13 mouse cellular contexts compared by ENCODE assay signal in the genomic region with DNA sequence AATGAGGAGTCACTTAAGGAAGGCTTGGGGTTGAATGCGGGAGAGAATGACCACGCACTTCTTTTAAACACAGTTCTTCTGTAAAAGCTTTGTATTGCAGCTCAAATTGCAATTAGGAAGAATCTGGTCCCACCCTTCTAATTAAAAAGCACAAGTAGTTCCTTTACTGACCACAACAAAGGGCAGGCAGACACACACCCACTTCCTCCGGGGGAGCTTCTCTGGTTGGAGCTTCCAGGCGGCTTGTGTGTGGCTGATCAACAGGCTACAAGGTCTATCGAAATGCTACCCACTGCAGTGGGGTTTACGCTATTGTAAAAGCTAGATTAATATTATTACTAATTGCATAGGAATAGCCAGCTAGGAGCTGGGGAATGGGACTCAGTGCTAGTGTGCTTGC. TPM values are rescaled to one million over a fixed set of nuclear protein-coding genes. Genes with fewer than 3 reads are reported as not detected.
DNase-seq lines count a peak whose midpoint lies in the region; ATAC-seq lines count a peak whose summit lies in the region.
"Had no signal": no experiment of that assay in that cellular context is flagged by ENCODE, and none has a peak within 500 bp of the region (broad histone marks: within the 10 kb centered on the region; RNA-seq: fewer than 3 reads in every experiment).

No protein-coding gene starts in this region.

- DNase-seq in retina, postnatal 1 day: peak; percentile 64
- no peak for DNase-seq in retina, embryonic 14.5 days (ENCODE audit: low spot score)
- DNase-seq in R1 (ENCODE audit: low read depth, low spot score): peak; percentile 73
- DNase-seq in limb, embryonic 10.5 days (ENCODE audit: low spot score): no peak
- peak; percentile 47 for DNase-seq in thymus, postnatal 36 days
- DNase-seq in cerebellum, adult 11-12 months: no peak
- no peak for DNase-seq in liver, embryonic 11.5 days (ENCODE audit: low spot score)
- DNase-seq in cerebellum, adult 11 months: no peak
- DNase-seq: cerebellum, postnatal 10 days had no signal

- ATAC-seq in liver, embryonic 11.5 days (replicated peaks; ENCODE audit: low FRiP score): no peak
- ATAC-seq: Patski had no signal

- peaks cover 6% of the 10 kb centered on the region; the same call in 1 of the 2 replicates for H3K27me3 ChIP-seq in limb, embryonic 10.5 days (ENCODE audit: low read depth, poor library complexity, severe bottlenecking)
- H3K27me3 ChIP-seq in liver, embryonic 11.5 days (replicated peaks; ENCODE audit: control insufficient read depth, insufficient read depth, low read length): peaks cover 5% of the 10 kb centered on the region

- H3K27ac ChIP-seq in limb, embryonic 10.5 days: peak overlapping the region; percentile 36; the same call in 1 of the 2 replicates
- H3K27ac ChIP-seq in liver, embryonic 11.5 days (ENCODE audit: low read depth, low read length): no peak overlapping the region
- H3K27ac ChIP-seq: kidney, embryonic 15.5 days; liver, embryonic 14.5 days; midbrain, embryonic 12.5 days had no signal

- H3K36me3 ChIP-seq in limb, embryonic 10.5 days: no peaks in the 10 kb centered on the region
- no peaks in the 10 kb centered on the region for H3K36me3 ChIP-seq in liver, embryonic 11.5 days (ENCODE audit: control insufficient read depth, insufficient read depth, low read length)
- H3K36me3 ChIP-seq: kidney, embryonic 15.5 days; midbrain, embryonic 12.5 days had no signal

- H3K4me1 ChIP-seq in limb, embryonic 10.5 days: peaks cover 45% of the 10 kb centered on the region
- H3K4me1 ChIP-seq in liver, embryonic 11.5 days (replicated peaks; ENCODE audit: control insufficient read depth, insufficient read depth, low read length): no peaks in the 10 kb centered on the region
- H3K4me1 ChIP-seq: midbrain, embryonic 12.5 days had no signal

- H3K9ac ChIP-seq in liver, embryonic 11.5 days (ENCODE audit: low read depth, low read length): no peak overlapping the region
- H3K9ac ChIP-seq: kidney, embryonic 15.5 days; liver, embryonic 14.5 days; midbrain, embryonic 12.5 days had no signal

- H3K4me2 ChIP-seq in liver, embryonic 11.5 days: no peak overlapping the region
- H3K4me2 ChIP-seq: kidney, embryonic 15.5 days; midbrain, embryonic 12.5 days had no signal

- H3K4me3 ChIP-seq in limb, embryonic 10.5 days: no peak overlapping the region
- no peak overlapping the region for H3K4me3 ChIP-seq in liver, embryonic 11.5 days (ENCODE audit: low read depth, low read length)
- H3K4me3 ChIP-seq: kidney, embryonic 15.5 days; midbrain, embryonic 12.5 days had no signal

- H3K9me3 ChIP-seq in limb, embryonic 10.5 days (replicated peaks): no peaks in the 10 kb centered on the region
- H3K9me3 ChIP-seq in liver, embryonic 11.5 days (ENCODE audit: control insufficient read depth, low read length): no peaks in the 10 kb centered on the region
- H3K9me3 ChIP-seq: kidney, embryonic 15.5 days; midbrain, embryonic 12.5 days had no signal

- 68% methylated on average over 6 of the region's 6 CpGs for WGBS in limb, embryonic 10.5 days
- WGBS in liver, embryonic 11.5 days: 68% methylated on average over 6 of the region's 6 CpGs

RNA-seq across cellular contexts. Expression of gene Prdm1, which starts 45.2 kb away (rescaled TPM):
- polyA plus RNA-seq in limb, embryonic 10.5 days (2016; fragmentation: Nextera tagmentation; extraction: Ambion mirVana): 3.6 and 5.5 TPM in 2 replicates
- polyA plus RNA-seq in liver, embryonic 11.5 days (2014; fragmentation: Nextera tagmentation; extraction: Ambion mirVana): 0.62 and 0.97 TPM in 2 replicates

Comparison
In these comparisons a context has a peak if more than half of its experiments do, and no peak if none do; other contexts are left out.
1. DNase-seq: peak in retina, postnatal 1 day (single experiment), R1 (single experiment) and thymus, postnatal 36 days (2 of 2); none in retina, embryonic 14.5 days (single experiment), limb, embryonic 10.5 days (single experiment), cerebellum, adult 11-12 months (single experiment), liver, embryonic 11.5 days (single experiment) and cerebellum, adult 11 months (single experiment).